Mouse (Mus musculus): ENCODE data around the gene 1700016K19Rik.

DNA sequence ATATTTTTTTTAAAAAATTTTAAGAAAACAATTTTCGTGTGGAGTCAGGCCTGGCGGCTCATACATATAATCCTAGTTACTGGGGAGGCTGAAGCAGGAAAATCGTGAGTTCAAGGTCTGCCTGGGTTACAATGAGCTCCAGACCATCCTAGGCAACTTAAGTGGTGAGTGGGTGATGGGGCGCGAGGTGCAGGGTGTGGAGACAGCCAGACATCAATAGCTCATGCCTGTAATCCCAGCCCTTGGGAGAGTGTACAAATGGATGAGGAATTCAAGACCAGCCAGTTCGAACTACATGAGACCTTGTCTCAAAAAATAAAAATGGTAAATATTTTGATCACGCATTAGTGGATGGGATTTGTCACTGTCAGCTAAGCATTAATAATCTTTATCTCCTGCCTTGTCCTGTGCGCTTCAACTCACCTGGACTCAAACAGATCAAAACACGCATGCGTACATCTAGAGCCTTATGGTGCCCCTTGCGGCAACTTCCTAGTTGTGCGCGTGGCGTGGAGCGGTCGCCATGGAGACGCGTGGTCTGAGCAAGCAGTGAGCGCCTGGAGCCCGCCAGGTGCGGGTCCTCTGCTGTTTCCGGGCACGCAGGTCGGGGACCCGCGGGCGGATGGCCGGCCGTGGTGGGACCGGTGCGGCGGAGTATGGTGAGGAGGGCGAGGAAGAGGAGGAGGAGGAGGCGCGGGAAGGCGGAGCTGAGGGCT, at the start of gene 1700016K19Rik:
- TF ChIP-seq POLR2A (IDR thresholded peaks at IDR 0.05; ENCODE audit: insufficient read depth, low read length) (no peak), CTCF (IDR thresholded peaks at IDR 0.05; ENCODE audit: low read depth, low read length) (peak; percentile 42), EP300 (IDR thresholded peaks at IDR 0.05; ENCODE audit: insufficient read depth, low read depth, low read length) (no peak)

Data from ES-Bruce4 (cell line).